Mouse (Mus musculus) heart, adult 2 months (tissue): Measurements from ENCODE around the gene Grhpr. TPM values are rescaled to one million over a fixed set of nuclear protein-coding genes. Genes with fewer than 3 reads are reported as not detected.

Experiments
- DNase-seq, 2 experiments: peaks; one replicate each; pipeline ENCODE4 v3.0.0; 2021
- H3K27ac ChIP-seq: fragments of 200-600 bp; 2 replicates; pipeline ENCODE4 v1.8.1; 2022
- H3K27me3 ChIP-seq: fragments of 200-500 bp; 2 replicates; pipeline ENCODE4 v1.6.1; 2012; ENCODE audit warnings: mild to moderate bottlenecking, low read length, inconsistent platforms, mixed read lengths; ENCODE audit not compliant: control insufficient read depth, insufficient read depth
- H3K36me3 ChIP-seq: fragments of 200-500 bp; 2 replicates; pipeline ENCODE4 v1.6.1; 2012; ENCODE audit warnings: low read length, inconsistent platforms; ENCODE audit not compliant: control insufficient read depth, insufficient read depth
- H3K4me1 ChIP-seq: fragments of 200-500 bp; 2 replicates; pipeline ENCODE4 v1.6.1; 2011; ENCODE audit warnings: low read length; ENCODE audit not compliant: control insufficient read depth, insufficient read depth
- H3K4me3 ChIP-seq: fragments of 200-600 bp; 2 replicates; pipeline ENCODE4 v1.8.1; 2022
- H3K79me2 ChIP-seq: fragments of 200-500 bp; replicated peaks from 2 replicates; pipeline ENCODE4 v1.6.1; 2012; ENCODE audit warnings: mild to moderate bottlenecking, inconsistent platforms, low read length, moderate library complexity, mixed read lengths; ENCODE audit not compliant: control insufficient read depth, insufficient read depth
- H3K9ac ChIP-seq: fragments of 200-500 bp; 2 replicates; pipeline ENCODE4 v1.6.1; 2012; ENCODE audit warnings: low read depth, mild to moderate bottlenecking, control low read depth, inconsistent platforms, low read length, mixed read lengths
- CTCF ChIP-seq: fragments of 200-600 bp; IDR thresholded peaks from 2 replicates; pipeline ENCODE4 v1.8.1; 2022; ENCODE audit warnings: antibody characterized with exemption, mild to moderate bottlenecking, moderate library complexity
- EP300 ChIP-seq: fragments of 200-500 bp; IDR thresholded peaks from 2 replicates; pipeline ENCODE4 v1.6.1; 2011; ENCODE audit warnings: low read depth, low read length, control low read depth; ENCODE audit not compliant: insufficient read depth
- POLR2A ChIP-seq: fragments of 200-500 bp; IDR thresholded peaks from 2 replicates; pipeline ENCODE4 v1.6.1; 2011; ENCODE audit warnings: mild to moderate bottlenecking, low read depth, low read length, control low read depth; ENCODE audit not compliant: insufficient read depth
- WGBS: fragments of 180-500 bp; shearing (Covaris S2); methylation state at CpG from one replicate; pipeline ENCODE4 v1.1.7; 2018; 5-methylcytosine and 5-hydroxymethylcytosine counted together
- intact Hi-C: fragments of 180-260 bp; cut with DNase I; formaldehyde crosslinking; loops from one replicate; pipeline ENCODE4 v1.15.1; 2025
- polyA plus RNA-seq: library from polyadenylated mRNA; depleted of rRNA; stranded (reverse); fragments of >200 nt; gene quantifications from 2 replicates; pipeline ENCODE4 v1.2.3, GENCODE M21; 2012
- total RNA-seq, 2 experiments: library from RNA; stranded (reverse); gene quantifications; 2 replicates each; pipeline ENCODE4 v1.2.3; 2021

Gene Grhpr
- total and polyA plus RNA-seq, 3 experiments: 32.2 to 66.6 (median 38.4) TPM

GRCm38 (mm10) chr4:44967402-44967801 lies 13.8 kb upstream of the Grhpr start:
- H3K27me3 ChIP-seq: no peaks in the 10 kb centered on the region
- no peak for TF ChIP-seq EP300
- TF ChIP-seq POLR2A: no peak
- TF ChIP-seq CTCF: no peak
- H3K27ac ChIP-seq: no peak overlapping the region
- H3K79me2 ChIP-seq: no peaks in the 10 kb centered on the region
- H3K9ac ChIP-seq: no peak overlapping the region
- H3K4me3 ChIP-seq: no peak overlapping the region
- intact Hi-C loops: no loop called here
- WGBS: 82% methylated on average over 8 of the region's 8 CpGs
- DNase-seq: no peak
- H3K4me1 ChIP-seq: peaks cover 2% of the 10 kb centered on the region; the same call in 1 of the 2 replicates
- H3K36me3 ChIP-seq: no peaks in the 10 kb centered on the region

DNA sequence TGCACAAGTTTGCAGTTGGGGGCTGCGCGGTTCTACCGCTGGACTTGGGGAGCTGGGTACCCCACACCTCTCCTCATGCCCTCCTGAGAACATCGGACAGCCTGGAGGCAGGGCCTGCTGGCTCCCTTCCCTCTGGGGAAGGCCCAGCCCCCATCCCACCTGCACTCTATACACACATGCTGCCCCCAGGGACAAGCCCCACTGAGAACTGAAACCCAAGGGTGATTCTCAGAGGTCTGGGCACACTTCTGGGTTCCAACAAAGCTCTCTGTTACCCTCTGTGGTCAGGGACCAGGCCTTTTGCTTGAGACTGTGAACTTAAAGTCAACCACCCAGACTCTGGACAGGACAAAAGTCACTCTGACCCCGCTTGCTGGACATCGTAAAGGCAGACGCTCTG lies 11.1 kb upstream of the Grhpr start:
- TF ChIP-seq POLR2A (no peak), CTCF (no peak), EP300 (no peak)
- Histone ChIP-seq H3K9ac (no peak overlapping the region), H3K27me3 (no peaks in the 10 kb centered on the region), H3K36me3 (no peaks in the 10 kb centered on the region), H3K4me3 (no peak overlapping the region), H3K79me2 (no peaks in the 10 kb centered on the region), H3K27ac (no peak overlapping the region), H3K4me1 (peaks cover 3% of the 10 kb centered on the region; the same call in 1 of the 2 replicates)
- WGBS: 91% methylated on average over 7 of the region's 7 CpGs
- intact Hi-C loops: loop anchor here (5.0 kb wide), 1 partner anchor 42 kb away; the partner anchor contains the start of gene Zbtb5
- peak in 1 of 2 experiments; percentile 45 for DNase-seq

- Histone ChIP-seq H3K27me3 (no peaks in the 10 kb centered on the region), H3K27ac (no peak overlapping the region), H3K4me3 (no peak overlapping the region), H3K4me1 (peaks cover 3% of the 10 kb centered on the region; the same call in 1 of the 2 replicates), H3K9ac (no peak overlapping the region), H3K36me3 (no peaks in the 10 kb centered on the region), H3K79me2 (no peaks in the 10 kb centered on the region)
- intact Hi-C loops: loop anchor here (5.0 kb wide), 1 partner anchor 42 kb away; the partner anchor contains the start of gene Zbtb5
- 15% methylated on average over 10 of the region's 10 CpGs for WGBS
- TF ChIP-seq CTCF: peak; percentile 88
- TF ChIP-seq POLR2A: no peak
- no peak; the same call in 1 of the 2 replicates for TF ChIP-seq EP300
- peak; percentile 56 to 59 for DNase-seq
Observed at GRCm38 (mm10) chr4:44970612-44971110, 10.5 kb upstream of the Grhpr start.

- Histone ChIP-seq H3K79me2 (no peaks in the 10 kb centered on the region), H3K36me3 (no peaks in the 10 kb centered on the region), H3K4me1 (peaks cover 3% of the 10 kb centered on the region; the same call in 1 of the 2 replicates), H3K4me3 (no peak overlapping the region), H3K27ac (no peak overlapping the region), H3K9ac (no peak overlapping the region; the same call in 1 of the 2 replicates), H3K27me3 (no peaks in the 10 kb centered on the region)
- peak; percentile 84 to 87 for DNase-seq
- peak; percentile 95 for TF ChIP-seq CTCF
- peak; percentile 85 for TF ChIP-seq EP300
- TF ChIP-seq POLR2A: no peak
- intact Hi-C loops: loop anchor here (1.0 to 5.0 kb wide), 2 partner anchors 39 to 307 kb away; partner anchors contain the start of gene Zbtb5
- 10% methylated on average over 9 of the region's 9 CpGs for WGBS
Observed at GRCm38 (mm10) chr4:44973450-44973849, 7.7 kb upstream of the Grhpr start.

GRCm38 (mm10) chr4:44973871-44974270 lies 7.3 kb upstream of the Grhpr start:
- no peak overlapping the region for H3K4me3 ChIP-seq
- no peaks in the 10 kb centered on the region for H3K79me2 ChIP-seq
- no peaks in the 10 kb centered on the region for H3K27me3 ChIP-seq
- no peak for DNase-seq
- intact Hi-C loops: loop anchor here (1.0 to 5.0 kb wide), 2 partner anchors 38 to 306 kb away; partner anchors contain the start of gene Zbtb5
- peaks cover 3% of the 10 kb centered on the region; the same call in 1 of the 2 replicates for H3K4me1 ChIP-seq
- H3K9ac ChIP-seq: no peak overlapping the region; the same call in 1 of the 2 replicates
- TF ChIP-seq POLR2A (no peak), EP300 (no peak), CTCF (no peak)
- no peaks in the 10 kb centered on the region for H3K36me3 ChIP-seq
- H3K27ac ChIP-seq: no peak overlapping the region
- 33% methylated on average over 14 of the region's 14 CpGs for WGBS

GRCm38 (mm10) chr4:44974331-44974730 lies 6.9 kb upstream of the Grhpr start:
- H3K79me2 ChIP-seq: no peaks in the 10 kb centered on the region

More at GRCm38 (mm10) chr4:44974331-44974730, 6.9 kb upstream of the Grhpr start:
- no peak for DNase-seq
- no peak overlapping the region for H3K9ac ChIP-seq
- intact Hi-C loops: loop anchor here (5.0 kb wide), 1 partner anchor 38 kb away; the partner anchor contains the start of gene Zbtb5
- H3K27me3 ChIP-seq: no peaks in the 10 kb centered on the region
- TF ChIP-seq EP300: no peak
- TF ChIP-seq POLR2A: no peak
- TF ChIP-seq CTCF: no peak
- WGBS: 70% methylated on average over 8 of the region's 8 CpGs
- H3K36me3 ChIP-seq: no peaks in the 10 kb centered on the region
- no peak overlapping the region for H3K4me3 ChIP-seq
- H3K4me1 ChIP-seq: peaks cover 3% of the 10 kb centered on the region; the same call in 1 of the 2 replicates
- no peak overlapping the region for H3K27ac ChIP-seq
